Mouse (Mus musculus): ENCODE data around the gene Dbndd1. TPM values are rescaled to one million over a fixed set of nuclear protein-coding genes. Genes with fewer than 3 reads are reported as not detected.

The Dbndd1 gene
- polyA plus RNA-seq, 1 experiment from 2014 or later: 103 TPM

Other genes starting within 250 kb of the Dbndd1 start
- gene Fanca, start 196.9 kb downstream of the Dbndd1 start, polyA plus RNA-seq (2015; fragmentation: Nextera tagmentation; extraction: Ambion mirVana): 5.0 and 5.4 TPM in 2 replicates
- gene Spire2, start 182.8 kb downstream of the Dbndd1 start, polyA plus RNA-seq (2015; fragmentation: Nextera tagmentation; extraction: Ambion mirVana): 39.1 and 42.3 TPM in 2 replicates
- gene Tcf25, start 141.7 kb downstream of the Dbndd1 start, polyA plus RNA-seq (2015; fragmentation: Nextera tagmentation; extraction: Ambion mirVana): 338 and 394 TPM in 2 replicates
- 0.08 and 0.11 TPM in 2 replicates for gene Mc1r, start 108.4 kb downstream of the Dbndd1 start, polyA plus RNA-seq (2015; fragmentation: Nextera tagmentation; extraction: Ambion mirVana)
- 2,090 and 2,148 TPM in 2 replicates for gene Tubb3, start 104.0 kb downstream of the Dbndd1 start, polyA plus RNA-seq (2015; fragmentation: Nextera tagmentation; extraction: Ambion mirVana)
- 45.4 and 49.5 TPM in 2 replicates for gene Def8, start 91.9 kb downstream of the Dbndd1 start, polyA plus RNA-seq (2015; fragmentation: Nextera tagmentation; extraction: Ambion mirVana)
- 55.3 and 58.6 TPM in 2 replicates for gene Afg3l1, start 37.6 kb downstream of the Dbndd1 start, polyA plus RNA-seq (2015; fragmentation: Nextera tagmentation; extraction: Ambion mirVana)
- 43.9 and 48.2 TPM in 2 replicates for gene Gas8, start 3.4 kb upstream of the Dbndd1 start, polyA plus RNA-seq (2015; fragmentation: Nextera tagmentation; extraction: Ambion mirVana)
- 10.1 and 13.2 TPM in 2 replicates for gene Rhou, start 138.5 kb upstream of the Dbndd1 start, polyA plus RNA-seq (2015; fragmentation: Nextera tagmentation; extraction: Ambion mirVana)